Mouse (Mus musculus): ENCODE data around the gene Ubxn2a. TPM values are rescaled to one million over a fixed set of nuclear protein-coding genes. Genes with fewer than 3 reads are reported as not detected.

Ubxn2a gene
- polyA plus RNA-seq (2015; fragmentation: Nextera tagmentation; extraction: Ambion mirVana) = 30.1 and 32.1 TPM in 2 replicates

DNA sequence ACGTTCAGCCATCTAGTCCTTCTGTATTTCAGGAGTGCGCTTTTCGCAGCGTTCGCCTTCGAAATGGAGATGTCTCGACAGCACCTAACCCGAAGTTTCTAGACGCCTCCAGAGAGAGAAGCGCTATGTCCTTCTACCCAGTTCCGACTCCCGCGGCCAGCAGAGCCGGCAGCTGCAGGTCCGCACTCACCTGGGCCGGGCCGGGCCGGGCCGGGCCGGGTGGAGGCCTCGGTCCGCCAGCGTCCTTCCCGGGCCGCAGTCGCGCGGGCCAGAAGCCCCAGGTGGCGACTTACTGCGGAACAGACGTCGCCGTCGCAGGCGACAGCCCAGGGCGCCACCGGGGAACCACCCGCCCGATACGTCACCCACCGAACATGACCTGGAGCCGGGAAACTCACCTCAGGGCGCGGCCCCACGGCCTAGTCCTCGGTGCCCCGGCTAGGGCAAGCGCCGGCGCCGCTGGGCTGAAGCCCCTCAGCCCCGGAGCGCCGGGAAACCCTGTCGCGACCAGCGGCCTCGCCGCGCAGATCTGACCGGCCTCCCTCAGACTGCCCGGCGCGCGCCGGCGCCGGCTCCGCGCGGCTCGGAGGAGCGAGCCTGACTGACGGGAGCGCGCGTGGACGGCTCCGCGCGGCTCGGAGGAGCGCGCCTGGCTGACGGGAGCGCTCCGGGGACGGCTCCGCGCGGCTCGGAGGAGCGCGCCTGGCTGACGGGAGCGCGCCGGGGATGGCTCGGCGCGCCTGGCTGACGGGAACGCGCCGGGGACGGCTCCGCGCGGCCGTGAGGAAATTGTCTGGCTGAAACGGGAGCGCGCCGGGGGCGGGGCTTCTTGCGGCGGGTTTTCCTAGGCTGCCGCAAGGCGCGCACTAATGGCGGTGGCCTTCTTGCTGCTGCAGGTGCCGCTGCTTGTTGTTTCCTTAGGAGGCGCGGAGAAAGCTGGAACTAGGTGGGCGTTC is at the start of gene Ubxn2a:
Ubxn2a (minus strand) TSS at position 755 of the 956 bp plus-strand sequence.
- under 1% methylated on average over 110 of the region's 125 CpGs for WGBS
- ATAC-seq (replicated peaks; ENCODE audit: insufficient number of reproducible peaks, insufficient read depth, low FRiP score, low read depth) = peak; percentile 95
- Histone ChIP-seq H3K4me3 (peak within 1 kb of the TSS; percentile 89), H3K36me3 (no peaks in the 10 kb centered on the region), H3K27ac (peak within 1 kb of the TSS; percentile 91), H3K9me3 (replicated peaks) (no peaks in the 10 kb centered on the region), H3K9ac (peak within 1 kb of the TSS; percentile 93), H3K27me3 (no peaks in the 10 kb centered on the region), H3K4me2 (peak within 1 kb of the TSS; percentile 91), H3K4me1 (replicated peaks) (no peaks in the 10 kb centered on the region)

DNA sequence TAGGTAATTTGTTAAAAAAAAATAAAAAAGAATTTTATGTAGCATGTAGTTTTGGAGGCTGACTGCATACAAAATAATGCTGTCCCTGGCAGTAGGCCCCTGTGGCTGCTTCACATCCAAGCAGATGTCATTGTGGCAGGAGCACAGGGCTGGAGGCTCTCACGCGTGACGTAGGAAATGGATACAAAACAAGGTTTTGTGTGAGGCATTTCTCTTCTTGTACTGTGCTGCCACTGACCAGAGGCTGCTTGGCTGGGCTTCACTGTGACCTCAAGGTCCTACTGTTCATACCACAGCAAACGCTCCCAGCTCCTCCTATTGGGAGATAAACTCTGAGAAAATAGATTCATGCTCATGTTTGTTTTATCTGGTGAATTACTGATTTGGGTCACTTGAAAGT is 45.7 kb upstream of the Ubxn2a start:
- Histone ChIP-seq H3K36me3 (peaks cover 62% of the 10 kb centered on the region), H3K9me3 (replicated peaks) (no peaks in the 10 kb centered on the region), H3K27ac (no peak overlapping the region), H3K4me2 (no peak overlapping the region), H3K4me1 (replicated peaks) (no peaks in the 10 kb centered on the region), H3K4me3 (no peak overlapping the region), H3K9ac (no peak overlapping the region), H3K27me3 (no peaks in the 10 kb centered on the region)
- no peak for ATAC-seq (replicated peaks; ENCODE audit: insufficient number of reproducible peaks, insufficient read depth, low FRiP score, low read depth)
- 85% methylated on average over 4 of the region's 4 CpGs for WGBS

DNA sequence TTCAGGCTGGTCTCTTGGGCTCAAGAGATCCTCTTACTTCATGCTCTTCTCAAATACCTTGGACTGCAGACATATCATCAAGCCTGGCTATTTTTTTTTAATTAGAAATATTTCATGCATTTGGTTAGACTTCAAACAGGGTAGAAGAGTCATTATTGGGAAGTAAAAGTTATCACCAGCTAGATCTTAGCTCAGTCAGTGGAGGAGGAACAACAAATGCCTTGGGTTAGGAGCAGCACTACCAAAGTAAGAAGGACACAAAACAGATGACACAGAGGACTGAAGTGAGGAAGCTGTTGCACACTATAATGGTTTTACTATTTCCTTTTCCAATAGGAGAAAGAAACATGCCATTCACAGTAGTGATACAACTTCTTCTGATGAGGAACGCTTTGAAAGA is 44.8 kb upstream of the Ubxn2a start:
- Histone ChIP-seq H3K27me3 (no peaks in the 10 kb centered on the region), H3K4me1 (replicated peaks) (no peaks in the 10 kb centered on the region), H3K27ac (no peak overlapping the region), H3K36me3 (peaks cover 70% of the 10 kb centered on the region), H3K9ac (no peak overlapping the region), H3K9me3 (replicated peaks) (no peaks in the 10 kb centered on the region), H3K4me3 (no peak overlapping the region), H3K4me2 (no peak overlapping the region)
- ATAC-seq (replicated peaks; ENCODE audit: insufficient number of reproducible peaks, insufficient read depth, low FRiP score, low read depth) = no peak
- WGBS = 100% methylated on average over 1 of the region's 1 CpGs

DNA sequence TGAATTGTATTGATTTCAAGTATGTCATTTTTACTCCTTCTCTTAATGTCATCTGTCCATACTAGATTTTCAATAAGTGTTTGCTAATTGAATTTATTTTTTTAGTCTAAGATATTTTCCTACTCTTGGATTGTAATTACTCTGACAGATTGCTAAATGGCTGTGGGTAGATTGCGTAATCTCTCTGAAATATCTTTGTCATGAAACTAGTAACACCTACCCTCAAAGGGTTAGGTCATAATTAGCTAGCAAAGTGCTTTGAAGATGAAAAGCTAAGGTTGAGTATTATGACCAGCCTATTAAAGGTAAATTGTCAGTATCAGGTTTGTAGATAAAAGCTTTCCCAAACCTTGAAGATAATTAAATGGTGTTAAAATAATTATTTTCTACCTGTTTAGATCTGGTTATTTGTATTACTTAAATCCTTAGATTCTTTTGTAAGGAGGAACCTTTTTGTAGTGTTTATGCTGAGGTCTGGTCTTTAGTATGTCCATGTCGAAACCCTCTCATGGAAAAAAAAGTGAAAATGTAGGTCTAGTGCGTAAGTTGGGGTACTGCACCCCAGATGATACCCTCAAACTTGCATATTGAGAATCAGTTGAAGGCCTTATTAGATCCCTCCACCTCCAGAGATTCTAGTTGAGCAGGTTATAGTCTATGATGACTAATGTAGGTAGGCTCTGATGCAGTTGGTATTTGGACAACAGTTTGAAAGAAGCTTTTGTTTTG is 23.5 kb upstream of the Ubxn2a start:
- H3K4me3 ChIP-seq = no peak overlapping the region

DNA sequence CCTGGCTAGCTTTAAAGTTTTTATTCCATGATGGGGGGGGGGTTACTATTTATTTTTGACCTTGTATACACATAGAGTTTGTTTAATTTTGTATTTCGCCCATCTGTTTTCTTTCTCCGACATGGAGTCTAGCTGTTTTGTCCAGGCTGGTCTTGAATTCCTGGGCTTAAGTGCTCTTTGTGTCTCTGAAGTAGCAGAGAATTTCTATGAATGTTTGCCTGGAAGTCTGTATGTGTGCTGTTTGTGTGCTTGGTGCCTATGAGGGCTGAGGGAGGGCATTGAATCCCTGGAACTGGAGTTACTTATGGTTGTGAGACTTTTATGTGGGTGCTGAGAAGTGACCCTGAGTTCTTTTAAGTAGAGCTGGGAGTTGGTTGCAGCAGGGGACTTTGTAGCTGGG is 20.7 kb upstream of the Ubxn2a start:
- no peaks in the 10 kb centered on the region for H3K9me3 ChIP-seq (replicated peaks)
- H3K4me3 ChIP-seq = no peak overlapping the region
- no peak overlapping the region for H3K27ac ChIP-seq
- 81% methylated on average over 2 of the region's 2 CpGs for WGBS
- no peak overlapping the region for H3K9ac ChIP-seq
- H3K36me3 ChIP-seq = no peaks in the 10 kb centered on the region
- H3K4me1 ChIP-seq (replicated peaks) = no peaks in the 10 kb centered on the region; the same call in 1 of the 2 replicates
- ATAC-seq (replicated peaks; ENCODE audit: insufficient number of reproducible peaks, insufficient read depth, low FRiP score, low read depth) = no peak
- no peak overlapping the region for H3K4me2 ChIP-seq
- no peaks in the 10 kb centered on the region for H3K27me3 ChIP-seq

More for the DNA sequence above, 23.5 kb upstream of the Ubxn2a start:
- Histone ChIP-seq H3K4me1 (replicated peaks) (peaks cover 8% of the 10 kb centered on the region), H3K27ac (no peak overlapping the region), H3K9me3 (replicated peaks) (no peaks in the 10 kb centered on the region), H3K4me2 (no peak overlapping the region), H3K27me3 (no peaks in the 10 kb centered on the region), H3K36me3 (no peaks in the 10 kb centered on the region), H3K9ac (no peak overlapping the region)
- ATAC-seq (replicated peaks; ENCODE audit: insufficient number of reproducible peaks, insufficient read depth, low FRiP score, low read depth) = no peak
- 93% methylated on average over 3 of the region's 3 CpGs for WGBS

DNA sequence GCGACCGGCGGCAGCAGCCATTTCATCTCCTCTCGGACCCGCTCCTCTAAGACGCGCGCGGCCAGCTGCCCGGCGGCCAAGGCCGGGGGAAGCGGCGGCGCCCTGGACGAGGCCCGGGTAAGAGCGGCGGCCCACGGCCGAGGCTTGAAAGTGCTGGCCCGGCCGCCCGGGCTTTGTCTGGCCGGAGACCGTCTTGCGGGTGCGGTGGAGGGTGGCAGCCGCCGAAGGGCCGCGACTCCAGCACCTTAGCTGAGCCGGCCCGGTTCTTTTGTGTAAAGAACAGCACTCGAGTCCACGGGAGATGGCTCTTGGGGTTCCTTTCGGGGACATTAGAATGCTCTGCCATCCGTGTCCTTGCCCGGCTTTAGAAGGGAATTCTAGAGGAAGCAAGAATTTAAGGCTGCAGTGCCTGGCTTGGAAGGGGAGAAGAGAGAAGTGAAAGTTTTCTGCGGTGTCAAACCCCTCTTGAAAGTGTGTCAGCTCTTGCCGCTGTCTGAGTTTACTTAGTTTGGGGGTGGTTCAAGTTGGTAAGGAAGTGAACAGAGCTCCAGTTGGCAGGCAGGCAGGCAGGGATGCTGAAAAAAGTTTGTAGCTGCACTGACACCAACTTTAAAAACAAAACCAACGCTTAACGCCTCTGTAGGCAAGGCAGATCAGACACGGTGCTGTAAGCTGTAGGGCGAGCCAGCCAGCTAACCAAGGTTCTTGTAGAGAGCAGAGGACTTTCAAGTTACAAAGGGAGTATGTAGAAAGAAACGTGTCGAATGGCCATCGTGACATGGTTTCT is 10.5 kb upstream of the Ubxn2a start:
- H3K4me1 ChIP-seq (replicated peaks) = peaks cover 12% of the 10 kb centered on the region
- peak overlapping the region; percentile 72 for H3K4me2 ChIP-seq
- H3K36me3 ChIP-seq = no peaks in the 10 kb centered on the region
- peak overlapping the region; percentile 96 for H3K27ac ChIP-seq
- peak; percentile 55 for ATAC-seq (replicated peaks; ENCODE audit: insufficient number of reproducible peaks, insufficient read depth, low FRiP score, low read depth)
- H3K27me3 ChIP-seq = no peaks in the 10 kb centered on the region
- H3K9ac ChIP-seq = peak overlapping the region; percentile 95
- H3K4me3 ChIP-seq = peak overlapping the region; percentile 84
- no peaks in the 10 kb centered on the region for H3K9me3 ChIP-seq (replicated peaks)
- under 1% methylated on average over 48 of the region's 48 CpGs for WGBS

DNA sequence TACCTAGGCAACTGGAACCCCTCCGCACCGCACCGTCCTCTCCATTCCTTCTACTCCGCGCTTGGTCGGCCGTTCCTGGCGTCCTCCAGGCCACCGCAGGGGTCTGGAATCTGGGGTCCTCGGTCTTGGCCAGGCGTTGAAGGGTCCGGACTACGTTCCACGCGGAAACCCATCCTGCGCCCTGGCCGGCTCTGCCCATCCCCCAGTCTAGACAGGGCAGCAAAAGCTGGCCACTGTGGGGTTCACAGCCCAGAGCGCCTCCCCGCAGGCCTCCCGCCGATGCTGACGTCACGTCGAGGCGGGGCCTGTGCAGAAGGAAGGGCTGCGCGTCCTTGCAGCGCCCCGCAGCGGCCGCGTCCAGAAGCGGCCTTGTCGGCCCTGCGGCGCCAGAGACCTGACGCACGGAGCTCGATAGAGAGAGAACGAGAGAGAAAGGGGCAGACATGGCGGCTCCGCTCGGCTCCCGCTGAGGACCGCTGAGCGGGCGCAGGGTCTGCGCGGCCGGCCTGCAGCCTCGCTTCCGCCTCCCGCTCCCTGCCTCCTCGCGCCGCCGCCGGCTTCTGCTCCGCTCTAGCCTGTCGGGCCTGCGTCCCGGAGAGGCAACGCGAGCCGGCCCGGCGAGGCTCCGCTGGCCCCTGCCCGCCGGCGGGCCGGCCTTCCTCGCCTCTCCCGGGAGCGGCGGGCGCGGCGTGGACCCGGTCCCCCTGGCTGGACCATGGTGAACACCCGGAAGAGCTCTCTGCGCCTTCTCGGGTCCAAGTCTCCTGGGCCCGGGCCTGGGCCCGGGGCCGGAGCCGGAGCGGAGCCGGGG is 9.7 kb upstream of the Ubxn2a start, which contains the start of gene Atad2b:
Atad2b (plus strand) TSS at position 360 of the 811 bp plus-strand sequence.
- H3K36me3 ChIP-seq = no peaks in the 10 kb centered on the region
- H3K9ac ChIP-seq = peak within 1 kb of the TSS; percentile 95
- H3K4me1 ChIP-seq (replicated peaks) = peaks cover 12% of the 10 kb centered on the region
- ATAC-seq (replicated peaks; ENCODE audit: insufficient number of reproducible peaks, insufficient read depth, low FRiP score, low read depth) = peak; percentile 98
- peak within 1 kb of the TSS; percentile 84 for H3K4me3 ChIP-seq
- WGBS = 0% methylated on average over 83 of the region's 89 CpGs
- no peaks in the 10 kb centered on the region for H3K9me3 ChIP-seq (replicated peaks)
- no peaks in the 10 kb centered on the region for H3K27me3 ChIP-seq
- H3K27ac ChIP-seq = peak within 1 kb of the TSS; percentile 96
- peak within 1 kb of the TSS; percentile 72 for H3K4me2 ChIP-seq

DNA sequence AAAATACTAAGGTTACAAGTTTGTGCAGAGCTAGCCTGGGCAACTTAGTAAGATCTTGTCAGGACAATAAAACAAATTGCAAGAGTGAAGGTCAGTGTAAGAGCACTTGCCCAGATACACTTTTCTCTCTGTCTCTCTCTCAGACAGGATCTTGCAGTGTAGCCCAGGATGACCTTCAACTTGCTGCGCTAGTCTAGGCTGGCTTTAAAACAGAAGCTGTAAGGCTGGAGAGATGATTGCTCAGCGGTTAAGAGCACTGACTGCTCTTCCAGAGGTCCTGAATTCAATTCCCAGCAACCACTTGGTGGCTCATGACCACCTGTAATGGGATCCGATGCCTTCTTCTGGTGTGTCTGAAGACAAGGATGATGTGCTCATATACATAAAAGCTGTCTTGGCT is 7.4 kb upstream of the Ubxn2a start:
- no peak overlapping the region for H3K4me2 ChIP-seq
- H3K27ac ChIP-seq = no peak overlapping the region
- no peak overlapping the region for H3K9ac ChIP-seq
- no peaks in the 10 kb centered on the region for H3K9me3 ChIP-seq (replicated peaks)
- ATAC-seq (replicated peaks; ENCODE audit: insufficient number of reproducible peaks, insufficient read depth, low FRiP score, low read depth) = no peak
- no peak overlapping the region for H3K4me3 ChIP-seq
- no peaks in the 10 kb centered on the region for H3K27me3 ChIP-seq
- peaks cover 10% of the 10 kb centered on the region; the same call in 1 of the 2 replicates for H3K4me1 ChIP-seq (replicated peaks)
- no peaks in the 10 kb centered on the region for H3K36me3 ChIP-seq
- WGBS = 81% methylated on average over 3 of the region's 3 CpGs

DNA sequence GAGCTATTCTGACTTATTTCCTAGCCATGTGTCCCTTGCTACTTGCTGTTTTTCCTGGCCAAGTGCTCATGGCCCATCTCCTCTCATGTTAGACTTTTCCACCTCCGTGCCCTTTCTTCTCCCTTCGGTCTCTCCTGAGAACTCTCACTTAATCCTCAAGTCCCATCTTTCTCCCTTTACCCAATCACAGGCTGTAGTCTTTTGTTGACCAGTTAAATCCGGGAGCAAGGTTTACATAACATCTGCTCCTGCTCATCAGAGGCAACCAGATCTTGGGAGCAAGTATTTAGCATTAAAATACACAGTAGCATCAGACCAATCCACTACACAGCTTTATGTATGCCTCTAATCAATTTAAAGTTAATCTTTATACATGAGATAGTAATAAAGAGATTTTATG is 6.9 kb upstream of the Ubxn2a start:
- 61% methylated on average over 3 of the region's 3 CpGs for WGBS
- Histone ChIP-seq H3K27ac (no peak overlapping the region), H3K9ac (no peak overlapping the region), H3K4me2 (no peak overlapping the region), H3K4me3 (no peak overlapping the region), H3K9me3 (replicated peaks) (no peaks in the 10 kb centered on the region), H3K36me3 (no peaks in the 10 kb centered on the region), H3K27me3 (no peaks in the 10 kb centered on the region), H3K4me1 (replicated peaks) (peaks cover 7% of the 10 kb centered on the region; the same call in 1 of the 2 replicates)
- ATAC-seq (replicated peaks; ENCODE audit: insufficient number of reproducible peaks, insufficient read depth, low FRiP score, low read depth) = no peak

DNA sequence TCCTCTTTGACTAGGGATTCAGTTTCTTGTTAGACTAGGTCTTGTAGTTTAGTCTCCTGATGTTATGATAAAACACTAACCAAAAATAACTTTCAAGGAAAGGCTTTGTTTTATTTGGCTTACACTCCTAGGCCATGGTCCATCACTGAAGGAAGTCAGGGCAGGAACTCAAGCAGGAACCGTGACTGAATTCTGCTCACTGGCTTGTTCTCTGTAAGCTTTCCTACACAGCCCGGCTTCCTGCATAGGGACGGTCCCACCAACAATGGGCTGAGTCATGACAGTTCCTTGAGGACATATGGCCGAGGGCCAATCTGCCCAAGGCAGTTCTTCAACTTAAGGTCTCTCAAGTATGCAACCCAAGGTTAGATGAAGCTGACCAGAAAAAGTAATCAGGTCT is 4.2 kb upstream of the Ubxn2a start:
- Histone ChIP-seq H3K4me3 (no peak overlapping the region), H3K9ac (no peak overlapping the region), H3K4me2 (no peak overlapping the region), H3K4me1 (replicated peaks) (peaks cover 2% of the 10 kb centered on the region; the same call in 1 of the 2 replicates), H3K27me3 (no peaks in the 10 kb centered on the region), H3K27ac (no peak overlapping the region), H3K36me3 (no peaks in the 10 kb centered on the region), H3K9me3 (replicated peaks) (no peaks in the 10 kb centered on the region)
- ATAC-seq (replicated peaks; ENCODE audit: insufficient number of reproducible peaks, insufficient read depth, low FRiP score, low read depth) = no peak
- WGBS = 71% methylated on average over 4 of the region's 4 CpGs

Measured in heart, embryonic 15.5 days (tissue).